Mouse (Mus musculus) stomach, postnatal 0 days (tissue): ENCODE data around the gene Parn.

Experiments used
- CTCF ChIP-seq: IDR thresholded peaks from 2 replicates; pipeline ENCODE4 v1.5.1; 2016; ENCODE audit warnings: antibody characterized with exemption, low read depth, mild to moderate bottlenecking, moderate library complexity
- EP300 ChIP-seq: optimal IDR thresholded peaks from 2 replicates; pipeline ENCODE3; 2016; ENCODE audit warnings: antibody characterized with exemption

DNA sequence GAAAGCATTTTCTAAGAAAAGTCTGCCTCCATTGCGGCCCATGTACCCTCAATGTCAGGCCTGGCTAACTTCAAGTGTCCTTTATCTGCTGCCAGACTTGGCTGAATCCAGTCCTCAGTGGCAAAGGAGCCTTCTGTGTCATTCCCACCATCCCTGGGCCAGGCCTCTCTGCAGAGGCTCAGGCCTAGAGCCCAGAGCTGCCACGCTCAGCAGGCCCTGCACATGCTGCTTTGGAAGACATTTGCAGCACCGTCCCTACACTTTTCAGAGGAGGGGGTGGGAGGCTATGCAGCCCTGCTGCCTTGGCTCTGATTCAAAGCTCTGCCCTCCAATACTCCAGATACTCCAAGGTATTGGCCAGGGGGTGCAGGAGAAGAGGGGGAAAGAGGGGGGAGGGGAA is 176.2 kb downstream of the Parn start:
- TF ChIP-seq CTCF (no peak), EP300 (no peak)
